10 mouse cellular contexts compared by ENCODE assay signal in genomic region chr13:98391635-98391990, GRCm38 (mm10). TPM values are rescaled to one million over a fixed set of nuclear protein-coding genes. Genes with fewer than 3 reads are reported as not detected.
A peak's percentile ranks its signal among the peaks of the same experiment; 100 is the strongest.
DNase-seq lines count a peak whose midpoint lies in the region; ATAC-seq and TF ChIP-seq lines count a peak whose summit lies in the region.
"Had no signal": no experiment of that assay in that cellular context is flagged by ENCODE, and none has a peak within 500 bp of the region (broad histone marks: within the 10 kb centered on the region; RNA-seq: fewer than 3 reads in every experiment).

No protein-coding gene starts in this region.

- peak overlapping the region; percentile 77 for H3K4me3 ChIP-seq in E14TG2a.4 (replicated peaks; ENCODE audit: low read length)
- no peak overlapping the region for H3K4me3 ChIP-seq in forebrain, embryonic 16.5 days (replicated peaks; ENCODE audit: low read length)
- H3K4me3 ChIP-seq in liver, embryonic 13.5 days (replicated peaks) = peak overlapping the region; percentile 36; the same call in 1 of the 2 replicates
- H3K4me3 ChIP-seq: left cerebral cortex, adult 2 months had no signal

- WGBS in forebrain, embryonic 16.5 days = 2% methylated on average over 4 of the region's 4 CpGs
- 3% methylated on average over 4 of the region's 4 CpGs for WGBS in liver, embryonic 13.5 days (ENCODE audit: insufficient replicate concordance)

- H3K9ac ChIP-seq in forebrain, embryonic 16.5 days (replicated peaks; ENCODE audit: low read depth, low read length) = no peak overlapping the region
- no peak overlapping the region for H3K9ac ChIP-seq in liver, embryonic 13.5 days

- no peak for TF ChIP-seq CTCF in E14TG2a.4 (conservative IDR thresholded peaks at IDR 0.05; ENCODE audit: low read length)

- H3K4me1 ChIP-seq in E14TG2a.4 (replicated peaks; ENCODE audit: low read depth, low read length) = peaks cover 15% of the 10 kb centered on the region
- peaks cover 9% of the 10 kb centered on the region for H3K4me1 ChIP-seq in forebrain, embryonic 16.5 days (replicated peaks; ENCODE audit: control insufficient read depth, insufficient read depth, low read length)
- H3K4me1 ChIP-seq in liver, embryonic 13.5 days (replicated peaks) = 0 out of 2 replicates have a peak, but pooled peaks cover 3% of the 10 kb centered on the region

- H3K9me3 ChIP-seq in E14TG2a.4 (ENCODE audit: low read length) = peaks cover 2% of the 10 kb centered on the region; the same call in 1 of the 2 replicates
- peaks cover 2% of the 10 kb centered on the region; the same call in 1 of the 2 replicates for H3K9me3 ChIP-seq in forebrain, embryonic 16.5 days (ENCODE audit: control insufficient read depth, low read length)
- no peaks in the 10 kb centered on the region for H3K9me3 ChIP-seq in liver, embryonic 13.5 days (replicated peaks)

- no peaks in the 10 kb centered on the region for H3K36me3 ChIP-seq in E14TG2a.4 (ENCODE audit: insufficient read depth, low read length)
- no peaks in the 10 kb centered on the region for H3K36me3 ChIP-seq in forebrain, embryonic 16.5 days (ENCODE audit: control insufficient read depth, insufficient read depth)
- no peaks in the 10 kb centered on the region for H3K36me3 ChIP-seq in liver, embryonic 13.5 days

- DNase-seq in heart, adult 11 months = peak; percentile 62
- no peak for DNase-seq in heart, postnatal 4 days
- DNase-seq in liver, embryonic 13.5 days = no peak
- DNase-seq in testis, postnatal 10 days (ENCODE audit: low spot score) = no peak
- DNase-seq in thymus, postnatal 25 days = no peak
- no peak for DNase-seq in spleen, adult 12 weeks (ENCODE audit: low spot score)
- DNase-seq: adrenal gland, adult 8-10 months had no signal

- H3K27ac ChIP-seq in forebrain, embryonic 16.5 days (ENCODE audit: low read length) = no peak overlapping the region
- no peak overlapping the region for H3K27ac ChIP-seq in liver, embryonic 13.5 days
- H3K27ac ChIP-seq: left cerebral cortex, adult 2 months had no signal

- no peak for ATAC-seq in forebrain, embryonic 16.5 days
- ATAC-seq in liver, embryonic 13.5 days (ENCODE audit: low read depth) = no peak

- H3K27me3 ChIP-seq in E14TG2a.4 (ENCODE audit: insufficient read depth, low read length) = peaks cover 74% of the 10 kb centered on the region
- peaks cover 60% of the 10 kb centered on the region for H3K27me3 ChIP-seq in forebrain, embryonic 16.5 days (replicated peaks; ENCODE audit: control insufficient read depth, insufficient read depth, low read length)
- H3K27me3 ChIP-seq in liver, embryonic 13.5 days = peaks cover 68% of the 10 kb centered on the region

- H3K4me2 ChIP-seq in forebrain, embryonic 16.5 days (ENCODE audit: low read length) = peak overlapping the region; percentile 64
- peak overlapping the region; percentile 57 for H3K4me2 ChIP-seq in liver, embryonic 13.5 days

RNA-seq across cellular contexts. Expression of gene Foxd1, which starts 37.6 kb away (rescaled TPM):
- under 1 TPM; 0.14 to 0.24 TPM for total RNA-seq in heart, postnatal 4 days (2021)
- polyA plus RNA-seq in forebrain, embryonic 16.5 days (2015; fragmentation: Nextera tagmentation; extraction: Ambion mirVana) = 0.46 and 0.50 TPM in 2 replicates
- polyA plus RNA-seq in liver, embryonic 13.5 days (2015; fragmentation: Nextera tagmentation; extraction: Ambion mirVana) = not detected in 2 replicates
